ENCODE assay signal across 12 mouse cellular contexts in genomic region chr5:150519551-150519950, GRCm38 (mm10). TPM values are rescaled to one million over a fixed set of nuclear protein-coding genes. Genes with fewer than 3 reads are reported as not detected.
A peak's percentile ranks its signal among the peaks of the same experiment; 100 is the strongest.
DNase-seq lines count a peak whose midpoint lies in the region; ATAC-seq lines count a peak whose summit lies in the region.
"Had no signal": no experiment of that assay in that cellular context is flagged by ENCODE, and none has a peak within 500 bp of the region (broad histone marks: within the 10 kb centered on the region; RNA-seq: fewer than 3 reads in every experiment).

No protein-coding gene starts in this region.

- H3K9ac ChIP-seq in kidney, embryonic 14.5 days (ENCODE audit: low read depth, low read length), result no peak overlapping the region
- no peak overlapping the region for H3K9ac ChIP-seq in heart, embryonic 12.5 days
- H3K9ac ChIP-seq in neural tube, embryonic 15.5 days (replicated peaks), result no peak overlapping the region
- H3K9ac ChIP-seq: embryonic facial prominence, embryonic 13.5 days had no signal

- H3K27me3 ChIP-seq in kidney, embryonic 14.5 days (ENCODE audit: control insufficient read depth, insufficient read depth, low read length), result no peaks in the 10 kb centered on the region
- no peaks in the 10 kb centered on the region; the same call in 1 of the 2 replicates for H3K27me3 ChIP-seq in heart, embryonic 12.5 days (replicated peaks)
- no peaks in the 10 kb centered on the region for H3K27me3 ChIP-seq in neural tube, embryonic 15.5 days (replicated peaks)
- H3K27me3 ChIP-seq: embryonic facial prominence, embryonic 13.5 days had no signal

- 88% methylated on average over 1 of the region's 1 CpGs for WGBS in kidney, embryonic 14.5 days
- 86% methylated on average over 1 of the region's 1 CpGs for WGBS in heart, embryonic 12.5 days
- WGBS in neural tube, embryonic 15.5 days, result 97% methylated on average over 1 of the region's 1 CpGs

- no peak overlapping the region for H3K4me3 ChIP-seq in kidney, embryonic 14.5 days (ENCODE audit: low read length)
- H3K4me3 ChIP-seq in heart, embryonic 12.5 days, result no peak overlapping the region
- H3K4me3 ChIP-seq in neural tube, embryonic 15.5 days (replicated peaks), result no peak overlapping the region
- H3K4me3 ChIP-seq: embryonic facial prominence, embryonic 13.5 days had no signal

- no peak overlapping the region for H3K4me2 ChIP-seq in kidney, embryonic 14.5 days (replicated peaks; ENCODE audit: low read depth, low read length)
- H3K4me2 ChIP-seq in heart, embryonic 12.5 days, result no peak overlapping the region
- H3K4me2 ChIP-seq in neural tube, embryonic 15.5 days, result no peak overlapping the region
- H3K4me2 ChIP-seq: embryonic facial prominence, embryonic 13.5 days had no signal

- H3K9me3 ChIP-seq in kidney, embryonic 14.5 days (ENCODE audit: control insufficient read depth, low read length), result no peaks in the 10 kb centered on the region
- H3K9me3 ChIP-seq in heart, embryonic 12.5 days (replicated peaks), result no peaks in the 10 kb centered on the region
- no peaks in the 10 kb centered on the region for H3K9me3 ChIP-seq in neural tube, embryonic 15.5 days (replicated peaks)
- H3K9me3 ChIP-seq: embryonic facial prominence, embryonic 13.5 days had no signal

- peaks cover 4% of the 10 kb centered on the region; the same call in 1 of the 2 replicates for H3K4me1 ChIP-seq in kidney, embryonic 14.5 days (ENCODE audit: control insufficient read depth, insufficient read depth, low read length)
- peaks cover 11% of the 10 kb centered on the region for H3K4me1 ChIP-seq in heart, embryonic 12.5 days (replicated peaks)
- H3K4me1 ChIP-seq in neural tube, embryonic 15.5 days, result peaks cover 9% of the 10 kb centered on the region

- H3K36me3 ChIP-seq in kidney, embryonic 14.5 days (ENCODE audit: control insufficient read depth, insufficient read depth, low read length), result no peaks in the 10 kb centered on the region
- no peaks in the 10 kb centered on the region for H3K36me3 ChIP-seq in heart, embryonic 12.5 days
- no peaks in the 10 kb centered on the region for H3K36me3 ChIP-seq in neural tube, embryonic 15.5 days
- H3K36me3 ChIP-seq: embryonic facial prominence, embryonic 13.5 days had no signal

- no peak for ATAC-seq in kidney, embryonic 14.5 days (ENCODE audit: low FRiP score, low TSS enrichment)
- peak; percentile 52 to 55 for ATAC-seq in hematopoietic stem cell, adult 5-6 weeks (replicated peaks in 1 of 2; ENCODE audit: insufficient read depth in 1 of 2, low FRiP score in 2 of 2, low TSS enrichment in 1 of 2, low read depth in 1 of 2, poor library complexity in 2 of 2, severe bottlenecking in 2 of 2)
- ATAC-seq in heart, embryonic 12.5 days (ENCODE audit: insufficient number of reproducible peaks, low FRiP score), result no peak
- no peak for ATAC-seq in neural tube, embryonic 15.5 days (ENCODE audit: low FRiP score)

- no peak overlapping the region for H3K27ac ChIP-seq in kidney, embryonic 14.5 days (ENCODE audit: low read depth, low read length)
- no peak overlapping the region for H3K27ac ChIP-seq in heart, embryonic 12.5 days (ENCODE audit: poor library complexity, severe bottlenecking)
- H3K27ac ChIP-seq in neural tube, embryonic 15.5 days (replicated peaks), result no peak overlapping the region
- H3K27ac ChIP-seq: embryonic facial prominence, embryonic 13.5 days had no signal

- DNase-seq in kidney, adult 9 months, result peak; percentile 54
- DNase-seq in A20 (ENCODE audit: low read depth, low spot score) (peak; percentile 46), MEL-GATA-1-ER (ENCODE audit: extremely low read depth, low read depth) (peak; percentile 66)
- no peak for DNase-seq in right cerebral cortex, adult 2 months (ENCODE audit: low spot score in 2 of 2)

RNA-seq across cellular contexts. Expression of gene Zar1l, which starts 1.6 kb away (rescaled TPM):
- not detected in 2 replicates for polyA plus RNA-seq in kidney, embryonic 14.5 days (2014; fragmentation: Nextera tagmentation; extraction: Ambion mirVana)
- not detected in 2 replicates for total RNA-seq in hematopoietic stem cell, adult 5-6 weeks (2017)
- polyA plus RNA-seq in heart, embryonic 12.5 days (2016; fragmentation: Nextera tagmentation; extraction: Ambion mirVana), result not detected in 2 replicates
- polyA plus RNA-seq in neural tube, embryonic 15.5 days (2015; fragmentation: Nextera tagmentation; extraction: Ambion mirVana), result not detected in 2 replicates
- total RNA-seq: adrenal gland, postnatal 36 days had no signal
- polyA plus RNA-seq: embryonic facial prominence, embryonic 13.5 days; heart, embryonic 16.5 days; liver, embryonic 16.5 days had no signal

RNA-seq across cellular contexts. Expression of gene Brca2, which starts 2.9 kb away (rescaled TPM):
- polyA plus RNA-seq in kidney, embryonic 14.5 days (2014; fragmentation: Nextera tagmentation; extraction: Ambion mirVana), result 24.5 and 28.6 TPM in 2 replicates
- 52.8 and 67.3 TPM in 2 replicates for total RNA-seq in hematopoietic stem cell, adult 5-6 weeks (2017)
- polyA plus RNA-seq in heart, embryonic 12.5 days (2016; fragmentation: Nextera tagmentation; extraction: Ambion mirVana), result 15.9 and 21.8 TPM in 2 replicates
- 11.6 and 13.9 TPM in 2 replicates for polyA plus RNA-seq in neural tube, embryonic 15.5 days (2015; fragmentation: Nextera tagmentation; extraction: Ambion mirVana)

Comparison
In these comparisons a context has a peak if more than half of its experiments do, and no peak if none do; other contexts are left out.
1. DNase-seq: peak in kidney, adult 9 months (single experiment), A20 (single experiment) and MEL-GATA-1-ER (single experiment); none in right cerebral cortex, adult 2 months (0 of 2).
2. ATAC-seq: peak in hematopoietic stem cell, adult 5-6 weeks (2 of 2); none in kidney, embryonic 14.5 days (single experiment), heart, embryonic 12.5 days (single experiment) and neural tube, embryonic 15.5 days (single experiment).